Mouse (Mus musculus): ENCODE data around the gene Psap. TPM values are rescaled to one million over a fixed set of nuclear protein-coding genes. Genes with fewer than 3 reads are reported as not detected.

Gene Psap
- total RNA-seq, 1 experiment, result 365 TPM

GRCm38 (mm10) chr10:60265252-60265651 is 12.2 kb upstream of the Psap start:
- no peaks in the 10 kb centered on the region for H3K9me3 ChIP-seq (ENCODE audit: control insufficient read depth, insufficient read depth, low read depth, low read length)
- no peak overlapping the region for H3K4me3 ChIP-seq (ENCODE audit: insufficient read depth in 1 of 2, low read depth in 1 of 2, low read length in 2 of 2, poor library complexity in 1 of 2, severe bottlenecking in 1 of 2)
- H3K27ac ChIP-seq (ENCODE audit: insufficient read depth, low read depth, low read length, poor library complexity, severe bottlenecking), result no peak overlapping the region
- H3K9ac ChIP-seq (ENCODE audit: insufficient read depth, low read depth, low read length, poor library complexity, severe bottlenecking), result no peak overlapping the region
- H3K4me1 ChIP-seq (ENCODE audit: control insufficient read depth in 2 of 2, insufficient read depth in 2 of 2, low read length in 2 of 2, poor library complexity in 1 of 2), result peaks cover 0 to 4% of the 10 kb centered on the region in 2 experiments; a peak in 1 of 4 replicates
- no peaks in the 10 kb centered on the region for H3K36me3 ChIP-seq (ENCODE audit: control insufficient read depth, insufficient read depth, low read length, poor library complexity, severe bottlenecking)
- in situ Hi-C loops (cut with MboI; ENCODE audit: low sequenced_read_pairs in 2 of 2, unreplicated experiment in 2 of 2), result no loop called here
- no peak for TF ChIP-seq MAFK (IDR thresholded peaks at IDR 0.05; ENCODE audit: insufficient read depth, low read depth, low read length)
- TF ChIP-seq HCFC1 (IDR thresholded peaks at IDR 0.05; ENCODE audit: borderline replicate concordance, insufficient read depth, low read length), result no peak
- no peak for TF ChIP-seq ZNF384 (IDR thresholded peaks at IDR 0.05; ENCODE audit: low read depth, low read length)
- no peak for TF ChIP-seq ZC3H11A (IDR thresholded peaks at IDR 0.05; ENCODE audit: borderline replicate concordance, low read depth, low read length)
- no peak for TF ChIP-seq CHD2 (IDR thresholded peaks at IDR 0.05; ENCODE audit: low read depth, low read length)
- no peak for DNase-seq (ENCODE audit: low read depth, low spot score)

GRCm38 (mm10) chr10:60266842-60267401 is 10.5 kb upstream of the Psap start:
- no peak overlapping the region for H3K4me3 ChIP-seq (ENCODE audit: insufficient read depth in 1 of 2, low read depth in 1 of 2, low read length in 2 of 2, poor library complexity in 1 of 2, severe bottlenecking in 1 of 2)
- H3K9me3 ChIP-seq (ENCODE audit: control insufficient read depth, insufficient read depth, low read depth, low read length), result no peaks in the 10 kb centered on the region
- in situ Hi-C loops (cut with MboI; ENCODE audit: low sequenced_read_pairs in 2 of 2, unreplicated experiment in 2 of 2), result no loop called here
- no peak overlapping the region for H3K27ac ChIP-seq (ENCODE audit: insufficient read depth, low read depth, low read length, poor library complexity, severe bottlenecking)
- H3K9ac ChIP-seq (ENCODE audit: insufficient read depth, low read depth, low read length, poor library complexity, severe bottlenecking), result no peak overlapping the region
- H3K4me1 ChIP-seq (ENCODE audit: control insufficient read depth in 2 of 2, insufficient read depth in 2 of 2, low read length in 2 of 2, poor library complexity in 1 of 2), result peaks cover 0 to 4% of the 10 kb centered on the region in 2 experiments; a peak in 1 of 4 replicates
- no peaks in the 10 kb centered on the region for H3K36me3 ChIP-seq (ENCODE audit: control insufficient read depth, insufficient read depth, low read length, poor library complexity, severe bottlenecking)
- no peak for TF ChIP-seq MAFK (IDR thresholded peaks at IDR 0.05; ENCODE audit: insufficient read depth, low read depth, low read length)
- TF ChIP-seq ZC3H11A (IDR thresholded peaks at IDR 0.05; ENCODE audit: borderline replicate concordance, low read depth, low read length), result no peak
- no peak for TF ChIP-seq HCFC1 (IDR thresholded peaks at IDR 0.05; ENCODE audit: borderline replicate concordance, insufficient read depth, low read length)
- TF ChIP-seq CHD2 (IDR thresholded peaks at IDR 0.05; ENCODE audit: low read depth, low read length), result no peak
- TF ChIP-seq ZNF384 (IDR thresholded peaks at IDR 0.05; ENCODE audit: low read depth, low read length), result no peak
- DNase-seq (ENCODE audit: low read depth, low spot score), result no peak

- H3K9me3 ChIP-seq (ENCODE audit: control insufficient read depth, insufficient read depth, low read depth, low read length), result no peaks in the 10 kb centered on the region
- no peak overlapping the region for H3K9ac ChIP-seq (ENCODE audit: insufficient read depth, low read depth, low read length, poor library complexity, severe bottlenecking)
- DNase-seq (ENCODE audit: low read depth, low spot score), result no peak
- in situ Hi-C loops (cut with MboI; ENCODE audit: low sequenced_read_pairs in 2 of 2, unreplicated experiment in 2 of 2), result no loop called here
- H3K27ac ChIP-seq (ENCODE audit: insufficient read depth, low read depth, low read length, poor library complexity, severe bottlenecking), result no peak overlapping the region
- H3K36me3 ChIP-seq (ENCODE audit: control insufficient read depth, insufficient read depth, low read length, poor library complexity, severe bottlenecking), result no peaks in the 10 kb centered on the region
- no peak overlapping the region for H3K4me3 ChIP-seq (ENCODE audit: insufficient read depth in 1 of 2, low read depth in 1 of 2, low read length in 2 of 2, poor library complexity in 1 of 2, severe bottlenecking in 1 of 2)
- no peak for TF ChIP-seq HCFC1 (IDR thresholded peaks at IDR 0.05; ENCODE audit: borderline replicate concordance, insufficient read depth, low read length)
- H3K4me1 ChIP-seq (ENCODE audit: control insufficient read depth in 2 of 2, insufficient read depth in 2 of 2, low read length in 2 of 2, poor library complexity in 1 of 2), result no peaks in the 10 kb centered on the region
Observed at GRCm38 (mm10) chr10:60268738-60269137, 8.7 kb upstream of the Psap start.

GRCm38 (mm10) chr10:60269141-60270064 is 8.0 kb upstream of the Psap start:
- no peak for DNase-seq (ENCODE audit: low read depth, low spot score)
- no peak overlapping the region for H3K4me3 ChIP-seq (ENCODE audit: insufficient read depth in 1 of 2, low read depth in 1 of 2, low read length in 2 of 2, poor library complexity in 1 of 2, severe bottlenecking in 1 of 2)
- no peak overlapping the region for H3K9ac ChIP-seq (ENCODE audit: insufficient read depth, low read depth, low read length, poor library complexity, severe bottlenecking)
- no peaks in the 10 kb centered on the region for H3K4me1 ChIP-seq (ENCODE audit: control insufficient read depth in 2 of 2, insufficient read depth in 2 of 2, low read length in 2 of 2, poor library complexity in 1 of 2)
- no peaks in the 10 kb centered on the region for H3K36me3 ChIP-seq (ENCODE audit: control insufficient read depth, insufficient read depth, low read length, poor library complexity, severe bottlenecking)
- TF ChIP-seq ZC3H11A (IDR thresholded peaks at IDR 0.05; ENCODE audit: borderline replicate concordance, low read depth, low read length) (no peak), HCFC1 (IDR thresholded peaks at IDR 0.05; ENCODE audit: borderline replicate concordance, insufficient read depth, low read length) (no peak), ZNF384 (IDR thresholded peaks at IDR 0.05; ENCODE audit: low read depth, low read length) (no peak), MAFK (IDR thresholded peaks at IDR 0.05; ENCODE audit: insufficient read depth, low read depth, low read length) (no peak), CHD2 (IDR thresholded peaks at IDR 0.05; ENCODE audit: low read depth, low read length) (no peak)
- no peak overlapping the region for H3K27ac ChIP-seq (ENCODE audit: insufficient read depth, low read depth, low read length, poor library complexity, severe bottlenecking)
- no peaks in the 10 kb centered on the region for H3K9me3 ChIP-seq (ENCODE audit: control insufficient read depth, insufficient read depth, low read depth, low read length)
- in situ Hi-C loops (cut with MboI; ENCODE audit: low sequenced_read_pairs in 2 of 2, unreplicated experiment in 2 of 2), result no loop called here

Measured in ES-E14 (cell line).